Mouse (Mus musculus): ENCODE results near the gene Rnf145.

GRCm38 (mm10) chr11:44529200-44529599, 10.4 kb downstream of the Rnf145 start:
- TF ChIP-seq GATA1 (IDR thresholded peaks at IDR 0.05; ENCODE audit: low read length) (peak; percentile 74), TAL1 (IDR thresholded peaks at IDR 0.05; ENCODE audit: low read length) (peak; percentile 84)
